Mouse (Mus musculus) myocyte (in vitro differentiated cells): ENCODE results near the gene Hoxb2. TPM values are rescaled to one million over a fixed set of nuclear protein-coding genes. Genes with fewer than 3 reads are reported as not detected.
A peak's percentile ranks its signal among the peaks of the same experiment; 100 is the strongest.

Source experiments
- H3K27me3 ChIP-seq: one replicate; pipeline ENCODE4 v1.6.1; 2011; ENCODE audit not compliant: control insufficient read depth, insufficient read depth, insufficient read length
- H3K36me3 ChIP-seq: one replicate; pipeline ENCODE4 v1.6.1; 2011; ENCODE audit not compliant: control insufficient read depth, insufficient read depth
- H3K4me2 ChIP-seq: one replicate; pipeline ENCODE4 v1.6.1; 2011; ENCODE audit warnings: low read depth, control low read depth
- H3K4me3 ChIP-seq: one replicate; pipeline ENCODE4 v1.5.1; 2011; ENCODE audit warnings: mild to moderate bottlenecking, control low read depth, moderate library complexity
- H3K79me2 ChIP-seq: one replicate; pipeline ENCODE4 v1.6.1; 2011; ENCODE audit not compliant: control insufficient read depth, insufficient read depth
- H3ac ChIP-seq: one replicate; pipeline ENCODE4 v1.6.1; 2011; ENCODE audit not compliant: control insufficient read depth, insufficient read length
- CEBPB ChIP-seq: IDR thresholded peaks from 2 replicates; pipeline ENCODE4 v1.6.1; 2011; ENCODE audit warnings: mild to moderate bottlenecking, moderate library complexity; ENCODE audit not compliant: poor library complexity, insufficient read depth, severe bottlenecking
- E2F4 ChIP-seq: IDR thresholded peaks from one replicate; pipeline ENCODE4 v1.6.1; 2011; ENCODE audit warnings: mild to moderate bottlenecking, control low read depth, moderate library complexity; ENCODE audit not compliant: insufficient read depth
- MAX ChIP-seq: IDR thresholded peaks from one replicate; pipeline ENCODE4 v1.6.1; 2011; ENCODE audit warnings: low read depth, mild to moderate bottlenecking, control low read depth
- MYOD1 ChIP-seq, 3 experiments: IDR thresholded peaks; one replicate each; pipeline ENCODE4 v1.6.1; 2011; ENCODE audit warnings: control low read depth in 2 of 3, low read depth in 2 of 3, mild to moderate bottlenecking in 2 of 3, moderate library complexity in 1 of 3; ENCODE audit not compliant: insufficient read length in 2 of 3, control insufficient read depth in 1 of 3
- MYOG ChIP-seq, 3 experiments: IDR thresholded peaks; one replicate each; pipeline ENCODE4 v1.6.1; 2011; ENCODE audit warnings: control low read depth in 2 of 3, low read depth in 2 of 3, mild to moderate bottlenecking in 2 of 3; ENCODE audit not compliant: insufficient read length in 2 of 3, control insufficient read depth in 1 of 3, insufficient read depth in 1 of 3
- POLR2A ChIP-seq: IDR thresholded peaks from one replicate; pipeline ENCODE4 v1.6.1; 2011; ENCODE audit warnings: low read depth, mild to moderate bottlenecking, control low read depth, moderate library complexity; ENCODE audit not compliant: insufficient read length
- POLR2AphosphoS2 ChIP-seq: IDR thresholded peaks from one replicate; pipeline ENCODE4 v1.6.1; 2011; ENCODE audit warnings: low read depth, control low read depth; ENCODE audit not compliant: insufficient read length
- REST ChIP-seq: IDR thresholded peaks from one replicate; pipeline ENCODE4 v1.6.1; 2011; ENCODE audit warnings: mild to moderate bottlenecking, control low read depth, moderate library complexity; ENCODE audit not compliant: insufficient read depth, insufficient read length
- SRF ChIP-seq: IDR thresholded peaks from one replicate; pipeline ENCODE4 v1.6.1; 2011; ENCODE audit warnings: low read depth; ENCODE audit not compliant: control insufficient read depth, insufficient read length
- TCF12 ChIP-seq: IDR thresholded peaks from one replicate; pipeline ENCODE4 v1.6.1; 2011; ENCODE audit warnings: mild to moderate bottlenecking, control low read depth; ENCODE audit not compliant: poor library complexity, insufficient read depth, severe bottlenecking
- TCF3 ChIP-seq: IDR thresholded peaks from one replicate; pipeline ENCODE4 v1.6.1; 2011; ENCODE audit warnings: low read depth, control low read depth; ENCODE audit not compliant: insufficient read length
- USF1 ChIP-seq: IDR thresholded peaks from one replicate; pipeline ENCODE4 v1.6.1; 2011; ENCODE audit warnings: low read depth, mild to moderate bottlenecking, control low read depth, moderate library complexity
- polyA plus RNA-seq: library from polyadenylated mRNA; unstranded; fragments of >200 nt; fragmentation: generic; extraction: Trizol; gene quantifications from one replicate; pipeline ENCODE4 v1.2.1, GENCODE M21; 2012; ENCODE audit warnings: missing spikeins

The Hoxb2 gene
- polyA plus RNA-seq, 1 experiment = not detected

GRCm38 (mm10) chr11:96315344-96315681, 35.0 kb upstream of the Hoxb2 start:
- peaks cover 72% of the 10 kb centered on the region for H3K27me3 ChIP-seq
- H3K36me3 ChIP-seq = no peaks in the 10 kb centered on the region
- no peak overlapping the region for H3K4me2 ChIP-seq
- H3K79me2 ChIP-seq = no peaks in the 10 kb centered on the region
- H3K4me3 ChIP-seq = no peak overlapping the region
- H3ac ChIP-seq = no peak overlapping the region
- TF ChIP-seq USF1 (no peak), CEBPB (no peak), MYOD1 (IDR thresholded peaks at IDR 0.05; ENCODE audit: control insufficient read depth in 1 of 3, insufficient read length in 2 of 3, low read depth in 2 of 3) (no peak)

GRCm38 (mm10) chr11:96316696-96317607, 33.4 kb upstream of the Hoxb2 start:
- Histone ChIP-seq H3K36me3 (no peaks in the 10 kb centered on the region), H3K79me2 (no peaks in the 10 kb centered on the region), H3K4me3 (no peak overlapping the region), H3ac (no peak overlapping the region), H3K4me2 (no peak overlapping the region), H3K27me3 (peaks cover 74% of the 10 kb centered on the region)
- no peak for TF ChIP-seq TCF12

GRCm38 (mm10) chr11:96317608-96318367, 32.5 kb upstream of the Hoxb2 start, which contains the start of gene Hoxb4:
Gene Hoxb4, plus strand, starts transcription at chr11:96318267.
- Histone ChIP-seq H3K36me3 (no peaks in the 10 kb centered on the region), H3K4me3 (no peak within 1 kb of the TSS), H3K4me2 (no peak within 1 kb of the TSS), H3ac (no peak within 1 kb of the TSS), H3K27me3 (peaks cover 74% of the 10 kb centered on the region), H3K79me2 (no peaks in the 10 kb centered on the region)
- no peak for TF ChIP-seq TCF12
- TF ChIP-seq TCF3 = no peak
- no peak for TF ChIP-seq REST
- TF ChIP-seq MYOD1 (IDR thresholded peaks at IDR 0.05; ENCODE audit: control insufficient read depth in 1 of 3, insufficient read length in 2 of 3, low read depth in 2 of 3) = no peak
- no peak for TF ChIP-seq POLR2AphosphoS2
- no peak for TF ChIP-seq USF1
- TF ChIP-seq SRF = no peak

GRCm38 (mm10) chr11:96318368-96319070, 31.8 kb upstream of the Hoxb2 start:
- TF ChIP-seq CEBPB = no peak
- TF ChIP-seq MYOG (IDR thresholded peaks at IDR 0.05; ENCODE audit: control insufficient read depth in 1 of 3, insufficient read depth in 1 of 3, insufficient read length in 2 of 3, low read depth in 2 of 3) = no peak
- TF ChIP-seq TCF3 = no peak
- no peak for TF ChIP-seq E2F4
- no peak for TF ChIP-seq USF1
- no peak for TF ChIP-seq MYOD1 (IDR thresholded peaks at IDR 0.05; ENCODE audit: control insufficient read depth in 1 of 3, insufficient read length in 2 of 3, low read depth in 2 of 3)
- TF ChIP-seq MAX = no peak
- TF ChIP-seq TCF12 = no peak
- TF ChIP-seq SRF = no peak
- TF ChIP-seq POLR2AphosphoS2 = no peak
- no peak for TF ChIP-seq REST
- TF ChIP-seq POLR2A = no peak
- no peak overlapping the region for H3K4me3 ChIP-seq
- no peak overlapping the region for H3ac ChIP-seq
- no peaks in the 10 kb centered on the region for H3K36me3 ChIP-seq
- H3K4me2 ChIP-seq = no peak overlapping the region
- peaks cover 76% of the 10 kb centered on the region for H3K27me3 ChIP-seq
- H3K79me2 ChIP-seq = no peaks in the 10 kb centered on the region

GRCm38 (mm10) chr11:96319071-96319902, 31.0 kb upstream of the Hoxb2 start:
- TF ChIP-seq TCF12 = no peak
- no peak for TF ChIP-seq REST
- TF ChIP-seq MAX = no peak
- no peak for TF ChIP-seq MYOG (IDR thresholded peaks at IDR 0.05; ENCODE audit: control insufficient read depth in 1 of 3, insufficient read depth in 1 of 3, insufficient read length in 2 of 3, low read depth in 2 of 3)
- TF ChIP-seq E2F4 = no peak
- Histone ChIP-seq H3K36me3 (no peaks in the 10 kb centered on the region), H3K79me2 (no peaks in the 10 kb centered on the region), H3ac (no peak overlapping the region), H3K4me2 (peak overlapping the region; percentile 58), H3K27me3 (peaks cover 83% of the 10 kb centered on the region), H3K4me3 (no peak overlapping the region)
